Mouse (Mus musculus) liver, embryonic 13.5 days (tissue): ENCODE results near the gene Mtmr12. TPM values are rescaled to one million over a fixed set of nuclear protein-coding genes. Genes with fewer than 3 reads are reported as not detected.

Experiments
- microRNA counts: library from miRNA; unstranded; fragments of <30 nt; microRNA quantifications from one replicate; lab custom pipeline; 2016
- microRNA-seq: library from miRNA; unstranded; fragments of <30 nt; microRNA quantifications from one replicate; pipeline ENCODE4, GENCODE M21; 2016
- polyA plus RNA-seq: library from polyadenylated mRNA; unstranded; fragments of >200 nt; fragmentation: Nextera tagmentation; extraction: Ambion mirVana; gene quantifications from 2 replicates; pipeline ENCODE4 v1.2.1, GENCODE M21; 2015

Gene Mtmr12
- polyA plus RNA-seq, 1 experiment from 2014 or later: 6.3 TPM

MicroRNAs within 50 kb of the gene (microRNA counts, 519-probe panel; counts per million panel counts)
- microRNA mmu-miR-1898 (lab: Ali Mortazavi, UCI): 114 counts per million

Small RNA genes within 50 kb of the gene (microRNA-seq; reads per million reads assigned to microRNA genes)
- gene Mir1898: not detected

Other genes starting within 250 kb of the Mtmr12 start
- 383 and 465 TPM in 2 replicates for gene Sub1, start 208.0 kb upstream of the Mtmr12 start, polyA plus RNA-seq
- 42.1 and 43.6 TPM in 2 replicates for gene Zfr, start 87.2 kb upstream of the Mtmr12 start, polyA plus RNA-seq
- 51.6 and 66.2 TPM in 2 replicates for gene Golph3, start 116.4 kb downstream of the Mtmr12 start, polyA plus RNA-seq
- gene 1810049J17Rik, start 116.9 kb downstream of the Mtmr12 start, polyA plus RNA-seq: 0.29 and 1.7 TPM in 2 replicates